Mouse (Mus musculus) hematopoietic stem cell, adult 5-6 weeks (primary cell): ENCODE results near the gene Taar7e. TPM values are rescaled to one million over a fixed set of nuclear protein-coding genes. Genes with fewer than 3 reads are reported as not detected.

Experiments
- total RNA-seq: library from RNA; stranded (forward); fragments of 172-1452, 232-1000 nt; gene quantifications from 2 replicates; pipeline ENCODE4 v1.2.3, GENCODE M21; 2017

Gene Taar7e
- total RNA-seq, 1 experiment from 2014 or later = not detected

Other genes starting within 250 kb of the Taar7e start
- 1.2 and 2.4 TPM in 2 replicates for gene Slc18b1, start 240.6 kb upstream of the Taar7e start, total RNA-seq
- gene Vnn3, start 186.2 kb upstream of the Taar7e start, total RNA-seq = 1.0 TPM in 1 of 2 replicates, not detected in the other
- gene Vnn1, start 142.9 kb upstream of the Taar7e start, total RNA-seq = 2.7 and 2.9 TPM in 2 replicates
- gene Taar1, start 117.3 kb upstream of the Taar7e start, total RNA-seq = not detected in 2 replicates
- gene Taar2, start 99.0 kb upstream of the Taar7e start, total RNA-seq = not detected in 2 replicates
- gene Taar3, start 88.1 kb upstream of the Taar7e start, total RNA-seq = not detected in 2 replicates
- not detected in 2 replicates for gene Taar4, start 77.1 kb upstream of the Taar7e start, total RNA-seq
- not detected in 2 replicates for gene Taar5, start 66.9 kb upstream of the Taar7e start, total RNA-seq
- gene Taar6, start 52.0 kb upstream of the Taar7e start, total RNA-seq = not detected in 2 replicates
- gene Taar7a, start 44.1 kb upstream of the Taar7e start, total RNA-seq = not detected in 2 replicates
- not detected in 2 replicates for gene Taar7b, start 37.7 kb upstream of the Taar7e start, total RNA-seq
- gene Taar7d, start 10.4 kb upstream of the Taar7e start, total RNA-seq = not detected in 2 replicates
- gene Taar7f, start 11.9 kb downstream of the Taar7e start, total RNA-seq = not detected in 2 replicates
- not detected in 2 replicates for gene Taar8a, start 38.9 kb downstream of the Taar7e start, total RNA-seq
- gene Taar8b, start 54.7 kb downstream of the Taar7e start, total RNA-seq = not detected in 2 replicates
- not detected in 2 replicates for gene Taar8c, start 64.3 kb downstream of the Taar7e start, total RNA-seq
- gene Taar9, start 71.9 kb downstream of the Taar7e start, total RNA-seq = not detected in 2 replicates
- gene Stx7, start 111.7 kb downstream of the Taar7e start, total RNA-seq = 38.7 and 44.2 TPM in 2 replicates
- gene Moxd1, start 185.9 kb downstream of the Taar7e start, total RNA-seq = not detected in 2 replicates